Mouse (Mus musculus) layer of hippocampus, adult 6 months (tissue): ENCODE measurements around the gene Vmn1r46. TPM values are rescaled to one million over a fixed set of nuclear protein-coding genes. Genes with fewer than 3 reads are reported as not detected.

Experiments used
- long read RNA-seq, 2 experiments: library from polyadenylated mRNA; unstranded; transcript quantifications; one replicate each; pipeline ENCODE4 v2.0.0; 2019 to 2020
- polyA plus RNA-seq: library from polyadenylated mRNA; unstranded; fragments of <200 nt; fragmentation: Nextera tagmentation; gene quantifications from 2 replicates; pipeline ENCODE4 v1.2.3, GENCODE M21; 2021

Gene Vmn1r46
- polyA plus RNA-seq = not detected in 2 replicates
- long read RNA-seq, experiment 1 = 0 reads
- long read RNA-seq, experiment 2 = 0 reads

GRCm38 (mm10) chr6:89969013-89969412 lies at the start of gene Vmn1r46:
Gene Vmn1r46 (plus strand): TSS chr6:89969313.

GRCm38 (mm10) chr6:89940498-89940897 lies 28.6 kb upstream of the Vmn1r46 start, which contains the start of gene Vmn1r45:
Gene Vmn1r45 (minus strand): TSS chr6:89940598.

GRCm38 (mm10) chr6:90015847-90016246 lies 46.7 kb downstream of the Vmn1r46 start, which contains the start of gene Vmn1r47:
Gene Vmn1r47 (plus strand): TSS chr6:90016147.

Other genes with a start within 250 kb of the Vmn1r46 start
- gene Vmn1r41, start 228.5 kb upstream of the Vmn1r46 start, polyA plus RNA-seq = not detected in 2 replicates
- gene Vmn1r42, start 92.9 kb upstream of the Vmn1r46 start, polyA plus RNA-seq = not detected in 2 replicates
- gene Vmn1r43, start 92.9 kb upstream of the Vmn1r46 start, polyA plus RNA-seq = not detected in 2 replicates
- not detected in 2 replicates for gene Vmn1r44, start 85.7 kb upstream of the Vmn1r46 start, polyA plus RNA-seq
- not detected in 2 replicates for gene Vmn1r45, start 28.7 kb upstream of the Vmn1r46 start, polyA plus RNA-seq
- gene Vmn1r47, start 46.8 kb downstream of the Vmn1r46 start, polyA plus RNA-seq = not detected in 2 replicates
- gene Vmn1r48, start 67.5 kb downstream of the Vmn1r46 start, polyA plus RNA-seq = not detected in 2 replicates
- gene Vmn1r49, start 109.2 kb downstream of the Vmn1r46 start, polyA plus RNA-seq = not detected in 2 replicates
- not detected in 2 replicates for gene Vmn1r50, start 132.1 kb downstream of the Vmn1r46 start, polyA plus RNA-seq
- not detected in 2 replicates for gene Vmn1r51, start 153.3 kb downstream of the Vmn1r46 start, polyA plus RNA-seq
- gene Vmn1r52, start 205.5 kb downstream of the Vmn1r46 start, polyA plus RNA-seq = not detected in 2 replicates
- gene V1ra8, start 233.5 kb downstream of the Vmn1r46 start, polyA plus RNA-seq = not detected in 2 replicates